Mouse (Mus musculus): Measurements from ENCODE around the gene Pitpnm1. TPM values are rescaled to one million over a fixed set of nuclear protein-coding genes. Genes with fewer than 3 reads are reported as not detected.
"Not testable (repeated sequence)": the region's sequence is repeated elsewhere in the genome, so short reads cannot be mapped to it uniquely, and the experiment has no call there.

Gene Pitpnm1
- total RNA-seq, 2 experiments from 2014 or later = 30.8 to 32.8 TPM

GRCm38 (mm10) chr19:4068242-4068641 is 31.6 kb upstream of the Pitpnm1 start:
- DNase-seq; intact Hi-C loops (cut with DNase I): not testable (repeated sequence)

DNA sequence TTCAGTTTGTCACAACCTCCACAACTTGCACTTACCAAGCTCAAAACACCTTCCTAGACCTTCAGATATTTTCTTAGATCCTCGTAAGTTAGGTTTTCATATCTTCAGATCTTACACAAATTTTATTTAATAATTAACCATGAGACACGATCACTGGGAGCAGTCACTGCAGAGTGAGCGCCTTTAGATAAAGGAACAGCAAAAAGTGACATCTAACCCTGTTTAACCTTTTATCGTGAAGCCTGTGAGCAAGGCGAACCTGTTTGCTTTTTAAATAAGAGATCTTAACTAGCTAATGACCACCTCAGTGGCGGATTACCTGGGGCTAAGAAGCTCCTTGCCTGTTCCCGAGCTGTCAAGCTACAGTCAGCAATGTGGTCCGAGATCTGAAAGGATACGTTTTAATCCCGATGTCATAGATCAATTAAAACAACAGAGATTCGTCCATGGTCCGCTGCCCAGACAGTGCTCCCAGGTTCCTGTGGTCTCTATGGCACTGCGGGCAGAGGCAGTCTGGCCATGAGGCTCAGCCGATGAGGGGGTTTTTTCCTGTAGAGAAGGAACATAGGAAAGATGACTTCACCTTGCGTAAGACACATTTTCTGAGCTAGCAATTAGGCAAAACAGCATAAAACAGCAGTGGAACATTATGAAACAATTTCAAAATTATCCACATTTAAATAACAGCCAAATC is 30.9 kb upstream of the Pitpnm1 start:
- DNase-seq = no peak
- intact Hi-C loops (cut with DNase I) = no loop called here

GRCm38 (mm10) chr19:4070311-4070710 is 29.5 kb upstream of the Pitpnm1 start:
- intact Hi-C loops (cut with DNase I) = no loop called here
- DNase-seq = no peak

- DNase-seq = no peak
- intact Hi-C loops (cut with DNase I) = no loop called here
Observed at GRCm38 (mm10) chr19:4070756-4071155, 29.0 kb upstream of the Pitpnm1 start.

DNA sequence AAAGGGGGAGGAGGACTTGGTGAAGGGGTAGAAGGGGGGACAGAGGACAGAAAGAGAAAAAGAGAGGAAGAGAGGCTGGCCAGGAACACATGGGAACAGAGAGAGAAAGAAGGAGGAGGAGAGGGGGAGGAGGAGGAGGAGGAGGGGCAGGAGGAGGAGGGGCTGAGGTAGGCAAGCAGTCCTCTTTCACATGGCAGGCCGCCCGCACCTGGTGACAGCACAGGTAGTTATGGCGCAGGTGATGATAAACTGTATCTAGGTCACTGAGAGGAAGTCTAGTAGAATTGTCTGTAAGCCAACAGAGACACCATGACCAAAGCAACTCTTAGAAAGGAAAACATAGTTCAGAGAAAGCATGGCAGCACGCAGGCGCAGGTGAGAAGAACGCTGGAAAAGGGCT is 28.4 kb upstream of the Pitpnm1 start:
- no peak for DNase-seq
- intact Hi-C loops (cut with DNase I) = no loop called here

GRCm38 (mm10) chr19:4072706-4073424 is 26.9 kb upstream of the Pitpnm1 start:
- no peak for DNase-seq
- intact Hi-C loops (cut with DNase I) = no loop called here

DNA sequence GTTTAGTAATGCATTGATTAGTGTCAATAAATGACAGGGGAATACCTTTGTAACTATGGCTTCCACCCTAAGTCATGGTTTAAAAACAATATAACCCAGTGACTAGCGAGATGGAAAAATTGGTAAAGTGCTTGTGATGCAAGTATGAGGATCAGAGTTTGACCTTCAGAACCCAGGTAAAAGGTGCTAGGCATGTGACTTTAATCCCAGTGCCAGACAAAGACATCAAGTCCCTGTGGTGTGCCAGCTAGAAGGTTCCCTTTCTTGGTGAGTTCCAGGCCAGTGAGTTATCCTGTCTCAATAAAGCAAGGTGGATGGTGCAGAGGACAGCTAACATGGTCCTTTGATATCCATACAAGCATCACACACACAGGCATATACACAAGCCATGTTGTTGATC is 24.3 kb upstream of the Pitpnm1 start:
- intact Hi-C loops (cut with DNase I) = no loop called here
- DNase-seq = no peak

DNA sequence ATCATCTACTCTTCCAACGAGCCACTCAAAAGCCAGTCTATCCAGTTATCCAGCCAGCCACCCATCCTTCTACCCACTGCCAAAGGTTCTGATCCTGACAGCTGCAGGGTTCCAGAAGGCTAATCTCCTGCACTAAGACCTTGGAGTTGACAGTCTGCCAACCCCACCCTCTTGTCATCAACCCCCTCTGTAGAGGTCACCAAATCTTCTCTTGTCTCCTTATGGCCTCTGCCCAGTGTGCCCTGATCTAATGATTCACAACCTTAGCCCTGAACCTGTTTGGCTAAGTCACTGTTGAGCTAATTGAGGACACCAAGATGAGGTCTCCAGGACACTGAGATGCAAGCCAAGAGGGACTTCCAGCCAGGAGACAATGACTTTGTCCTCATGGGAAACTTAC is 20.2 kb upstream of the Pitpnm1 start:
- DNase-seq = no peak
- intact Hi-C loops (cut with DNase I) = no loop called here

GRCm38 (mm10) chr19:4080511-4081009 is 19.2 kb upstream of the Pitpnm1 start:
- no peak for DNase-seq
- intact Hi-C loops (cut with DNase I) = loop anchor here (5.0 kb wide), 1 partner anchor 63 kb away; no protein-coding TSS in a partner anchor

GRCm38 (mm10) chr19:4081394-4081793 is 18.4 kb upstream of the Pitpnm1 start, which contains the start of gene Cabp2:
Gene Cabp2, plus strand, starts transcription at chr19:4081578.
- no peak for DNase-seq
- intact Hi-C loops (cut with DNase I) = loop anchor here (5.0 kb wide), 1 partner anchor 64 kb away; no protein-coding TSS in a partner anchor

- DNase-seq = no peak
- intact Hi-C loops (cut with DNase I) = loop anchor here (5.0 kb wide), 1 partner anchor 65 kb away; no protein-coding TSS in a partner anchor
Observed at GRCm38 (mm10) chr19:4082219-4082965, 17.4 kb upstream of the Pitpnm1 start.

DNA sequence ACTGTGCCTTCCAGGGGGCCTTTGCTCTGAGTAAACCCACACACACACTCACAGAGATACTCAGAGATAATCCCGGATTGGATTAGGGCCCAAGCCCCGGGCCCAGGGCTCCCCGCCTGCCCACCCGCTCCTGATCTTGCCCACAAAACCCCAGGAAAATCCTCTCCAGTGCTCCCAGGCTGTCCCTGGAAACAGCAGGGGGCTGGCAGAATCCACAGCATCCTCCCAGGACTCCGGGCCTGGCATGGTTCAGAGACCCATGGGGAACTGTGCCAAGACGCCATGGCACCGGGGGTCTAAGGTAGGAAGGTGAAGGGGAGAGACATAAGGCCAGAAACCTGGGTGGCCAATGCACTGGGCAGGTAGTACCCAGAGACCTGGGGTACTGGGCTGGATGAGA is 16.5 kb upstream of the Pitpnm1 start:
- no peak for DNase-seq
- intact Hi-C loops (cut with DNase I) = loop anchor here (5.0 kb wide), 1 partner anchor 66 kb away; no protein-coding TSS in a partner anchor

GRCm38 (mm10) chr19:4083826-4084225 is 16.0 kb upstream of the Pitpnm1 start:
- no peak for DNase-seq
- intact Hi-C loops (cut with DNase I) = loop anchor here (2.0 to 5.0 kb wide), 2 partner anchors 31 to 67 kb away; no protein-coding TSS in a partner anchor

DNA sequence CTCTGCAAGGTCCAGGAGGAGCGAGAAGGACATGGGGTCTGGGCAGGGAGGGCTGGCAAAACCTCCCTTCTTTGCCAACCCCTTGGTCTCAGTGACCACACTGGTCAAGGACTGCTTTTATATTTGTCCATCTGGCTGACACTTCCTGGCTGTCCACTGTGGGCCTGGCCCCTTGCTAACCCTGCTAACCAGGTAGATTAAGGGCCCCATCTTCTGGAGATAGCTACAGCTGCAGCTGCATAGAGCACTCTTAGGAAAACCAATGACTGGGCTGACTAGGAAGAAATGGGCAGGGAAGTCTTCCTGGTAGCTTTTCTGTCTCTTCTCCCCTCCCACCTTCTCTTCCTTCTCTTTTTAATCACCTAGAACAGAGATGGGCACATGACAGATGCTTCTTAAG is 14.8 kb upstream of the Pitpnm1 start:
- peak in 1 of 2 experiments; percentile 16 for DNase-seq
- intact Hi-C loops (cut with DNase I) = loop anchor here (2.0 to 5.0 kb wide), 2 partner anchors 32 to 68 kb away; no protein-coding TSS in a partner anchor

DNA sequence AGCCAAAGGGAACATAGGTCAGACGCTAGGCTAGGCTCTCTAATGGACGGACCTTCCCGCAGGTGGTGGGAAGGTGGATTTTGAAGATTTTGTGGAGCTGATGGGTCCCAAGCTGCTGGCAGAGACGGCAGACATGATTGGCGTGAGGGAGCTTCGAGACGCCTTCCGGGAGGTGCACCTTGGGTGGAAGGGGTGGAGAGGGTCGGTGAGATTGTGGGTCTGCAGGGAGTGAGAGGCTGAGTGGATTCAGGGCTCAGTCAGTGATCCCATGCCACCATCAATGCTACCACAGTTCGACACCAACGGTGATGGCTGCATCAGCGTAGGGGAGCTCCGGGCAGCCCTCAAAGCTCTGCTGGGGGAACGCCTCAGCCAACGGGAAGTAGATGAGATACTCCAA is 13.6 kb upstream of the Pitpnm1 start:
- intact Hi-C loops (cut with DNase I) = no loop called here
- DNase-seq = no peak

- intact Hi-C loops (cut with DNase I) = no loop called here
- DNase-seq = peak; percentile 42 to 55
Observed at GRCm38 (mm10) chr19:4087090-4087489, 12.7 kb upstream of the Pitpnm1 start.

GRCm38 (mm10) chr19:4088146-4088545 is 11.7 kb upstream of the Pitpnm1 start:
- intact Hi-C loops (cut with DNase I) = no loop called here
- no peak for DNase-seq

DNA sequence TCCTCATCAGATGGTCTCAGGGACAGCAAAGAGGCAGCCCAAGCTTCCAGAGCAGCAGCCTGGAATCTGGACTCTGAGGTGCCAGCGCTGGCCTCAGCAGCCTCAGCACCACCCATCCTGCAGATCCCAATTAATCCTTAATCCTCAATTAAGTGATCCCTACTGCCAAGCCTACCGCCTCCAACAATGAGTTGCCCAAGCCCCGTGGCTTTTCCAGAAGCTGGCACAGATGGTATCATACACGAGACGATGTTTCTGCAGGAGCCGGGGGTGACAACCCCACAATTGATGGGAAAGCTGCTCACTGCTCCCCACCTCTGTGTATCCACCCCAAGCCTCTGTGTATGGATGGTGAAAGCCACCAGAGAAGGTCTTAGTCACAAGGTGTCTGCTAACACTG is 10.7 kb upstream of the Pitpnm1 start:
- intact Hi-C loops (cut with DNase I) = no loop called here
- no peak for DNase-seq

DNA sequence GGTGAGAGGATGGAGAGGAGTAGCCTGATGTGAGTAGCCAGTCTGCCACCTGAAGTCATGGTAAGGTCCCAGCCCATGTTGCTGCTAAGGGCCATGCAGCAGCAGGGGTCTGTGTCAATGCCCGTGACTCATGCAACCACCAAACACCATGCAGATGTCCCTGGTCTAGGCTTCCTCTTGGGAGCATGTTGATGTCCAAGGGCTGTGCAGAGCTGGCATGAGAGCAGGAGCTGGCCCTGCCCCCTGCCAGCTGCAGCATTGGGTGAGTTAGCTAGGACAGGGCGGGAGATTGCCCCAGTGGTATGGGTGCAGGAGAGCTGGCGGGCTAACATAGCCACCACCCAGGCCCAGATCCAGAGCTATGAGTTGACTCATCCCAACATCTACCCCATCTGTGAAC is 9.4 kb upstream of the Pitpnm1 start:
- DNase-seq = no peak

GRCm38 (mm10) chr19:4091383-4091782 is 8.4 kb upstream of the Pitpnm1 start:
- no peak for DNase-seq
- intact Hi-C loops (cut with DNase I) = no loop called here

More for the DNA sequence above, 9.4 kb upstream of the Pitpnm1 start:
- intact Hi-C loops (cut with DNase I) = no loop called here

- intact Hi-C loops (cut with DNase I) = no loop called here
- no peak for DNase-seq
Observed at GRCm38 (mm10) chr19:4092750-4093149, 7.0 kb upstream of the Pitpnm1 start.

All from heart, postnatal 10 days (tissue).